Mouse (Mus musculus): ENCODE data around the gene Eif4ebp2.
A peak's percentile ranks its signal among the peaks of the same experiment; 100 is the strongest.
"Not testable (repeated sequence)": the region's sequence is repeated elsewhere in the genome, so short reads cannot be mapped to it uniquely, and the experiment has no call there.

The Eif4ebp2 gene

GRCm38 (mm10) chr10:61457182-61457581 lies 4.7 kb upstream of the Eif4ebp2 start:
- DNase-seq: no peak

DNA sequence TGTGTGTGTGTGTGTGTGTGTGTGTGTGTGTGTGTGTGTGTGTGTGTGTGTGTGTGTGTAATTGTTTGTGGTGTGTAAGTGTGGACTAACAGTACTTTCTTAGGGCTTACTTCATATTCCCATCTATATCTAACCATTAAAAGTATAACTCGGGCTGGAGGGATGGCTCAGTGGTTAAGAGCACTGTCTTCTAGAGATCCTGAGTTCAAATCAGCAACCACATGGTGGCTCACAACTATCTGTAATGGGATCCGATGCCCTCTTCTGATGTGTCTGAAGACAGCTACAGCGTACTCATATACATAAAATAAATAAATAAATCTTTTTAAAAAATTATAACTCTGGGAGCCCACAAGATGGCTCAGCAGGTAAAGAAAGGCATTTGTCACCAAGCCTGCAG lies 710 bp upstream of the Eif4ebp2 start:
- not testable (repeated sequence) for DNase-seq

- peak; percentile 59 to 74 for DNase-seq
These were observed 387 bp downstream of the Eif4ebp2 start for GRCm38 (mm10) chr10:61451931-61452617.

- DNase-seq: peak; percentile 40 to 50
These were observed 964 bp downstream of the Eif4ebp2 start for GRCm38 (mm10) chr10:61451463-61451930.

DNA sequence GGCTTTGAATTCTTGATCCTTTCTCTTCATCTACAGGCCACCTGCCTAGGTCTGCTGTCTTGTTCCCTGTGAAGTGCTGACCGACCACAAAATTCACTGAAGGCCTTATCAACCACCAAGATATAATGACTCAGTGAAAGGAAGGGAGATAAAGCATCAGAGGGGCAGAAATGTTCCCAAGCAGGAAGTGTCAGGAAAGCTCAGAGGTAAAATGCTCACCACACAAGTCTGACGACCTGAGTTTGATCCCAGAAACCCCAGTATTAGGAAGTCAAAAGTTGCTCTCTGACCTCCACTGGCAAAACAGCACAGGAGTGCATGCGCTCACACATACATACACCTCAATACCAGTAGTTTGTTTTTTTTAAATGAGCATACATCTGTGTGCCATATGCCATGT lies 3.6 kb downstream of the Eif4ebp2 start:
- DNase-seq: no peak

DNA sequence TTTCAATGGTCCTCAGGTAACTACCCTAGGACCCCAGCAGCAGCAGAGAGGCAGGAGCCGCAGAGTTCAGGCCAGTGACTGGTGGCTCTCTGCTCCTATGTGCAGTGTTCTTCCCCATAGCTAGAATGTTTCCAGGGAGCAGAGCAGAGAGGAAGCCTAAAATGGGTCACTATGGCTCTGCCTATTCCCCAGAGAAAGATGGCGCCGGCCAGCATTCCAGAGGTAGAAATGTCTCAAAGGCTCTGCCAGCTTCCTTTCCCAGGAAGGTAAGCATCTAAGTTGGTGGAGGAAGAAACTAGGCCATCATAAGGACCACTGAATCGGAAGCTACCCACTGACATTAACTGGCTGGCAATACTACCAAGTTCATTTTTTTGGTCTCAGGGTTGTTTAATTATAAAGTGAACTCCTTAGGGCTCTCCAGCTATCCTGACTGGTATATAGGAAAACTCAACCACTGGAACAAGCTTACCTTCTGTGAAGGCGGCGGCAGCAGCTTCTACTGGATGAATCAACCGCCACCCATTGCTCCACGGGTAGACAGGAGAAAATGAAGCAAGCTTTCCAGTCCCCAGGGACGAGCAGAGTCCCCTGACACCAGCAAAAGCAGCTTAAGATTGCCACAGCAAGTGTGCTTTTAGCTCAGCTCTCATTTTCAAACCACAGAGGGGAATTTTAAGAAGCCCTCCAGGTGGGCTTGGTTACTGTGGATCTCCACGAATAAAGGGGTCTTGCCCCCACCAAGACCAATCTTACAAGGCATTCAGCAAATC lies 4.7 kb downstream of the Eif4ebp2 start:
- no peak for DNase-seq

DNA sequence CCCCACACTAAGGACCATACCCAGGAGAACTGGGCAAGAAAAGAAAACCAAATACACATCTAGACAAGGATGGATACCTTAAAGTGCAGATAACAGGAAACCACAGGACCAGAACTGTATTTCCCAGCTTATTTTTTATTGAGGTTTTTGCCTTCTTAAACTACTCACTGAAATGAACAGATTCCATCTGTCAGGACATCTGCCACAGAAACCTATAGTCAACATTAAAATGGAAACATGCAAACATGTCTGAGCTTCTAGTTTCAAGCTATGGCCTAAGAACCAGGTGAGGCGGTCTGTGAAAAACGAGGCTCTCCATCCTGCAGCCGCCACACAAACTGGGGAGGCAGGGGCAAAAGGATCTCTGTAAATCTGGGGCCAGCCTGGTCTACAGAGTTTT lies 7.4 kb downstream of the Eif4ebp2 start:
- no peak for DNase-seq

GRCm38 (mm10) chr10:61443876-61444275 lies 8.6 kb downstream of the Eif4ebp2 start:
- no peak for DNase-seq

DNA sequence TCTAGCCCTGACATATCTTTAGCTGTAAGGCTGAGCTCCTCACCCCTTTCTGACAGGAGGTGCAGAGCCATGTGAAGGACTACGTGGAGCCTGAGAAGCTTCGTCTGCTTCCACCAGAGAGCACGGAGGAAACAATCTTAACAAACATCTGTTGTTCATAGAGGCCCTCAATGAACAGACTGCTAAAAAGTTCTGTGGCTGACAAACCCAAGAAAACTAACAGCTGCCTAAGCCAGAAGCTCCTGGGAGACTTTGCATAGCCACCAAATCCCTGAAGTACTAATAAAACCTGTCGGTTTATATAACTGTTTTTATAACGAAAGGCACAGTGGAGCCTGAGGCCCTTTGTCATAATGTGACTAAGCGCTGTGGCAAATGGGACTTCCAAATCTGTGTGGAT lies 9.0 kb downstream of the Eif4ebp2 start:
- no peak for DNase-seq

GRCm38 (mm10) chr10:61440202-61440800 lies 12.2 kb downstream of the Eif4ebp2 start:
- DNase-seq: peak in 1 of 2 experiments; percentile 37

DNA sequence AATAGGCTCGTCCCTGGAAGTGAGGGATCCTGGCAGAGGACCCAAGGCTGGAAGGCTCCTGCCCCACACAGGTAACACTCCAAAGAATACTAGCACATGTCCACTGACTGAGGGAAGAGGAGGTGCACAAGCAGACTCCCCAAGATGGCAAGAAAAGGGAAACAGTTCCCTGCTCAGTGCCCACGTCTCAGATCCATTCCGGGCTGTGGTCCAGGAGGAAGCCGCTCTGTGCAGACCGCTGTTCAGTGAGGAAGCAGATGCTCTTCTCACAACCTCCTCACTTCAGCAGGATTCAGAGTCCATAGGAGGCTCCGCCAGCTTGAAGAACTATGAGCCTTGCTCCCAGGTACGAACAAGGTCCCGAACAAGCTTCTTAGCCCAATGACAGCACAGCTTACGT lies 21.1 kb downstream of the Eif4ebp2 start:
- DNase-seq: no peak

DNA sequence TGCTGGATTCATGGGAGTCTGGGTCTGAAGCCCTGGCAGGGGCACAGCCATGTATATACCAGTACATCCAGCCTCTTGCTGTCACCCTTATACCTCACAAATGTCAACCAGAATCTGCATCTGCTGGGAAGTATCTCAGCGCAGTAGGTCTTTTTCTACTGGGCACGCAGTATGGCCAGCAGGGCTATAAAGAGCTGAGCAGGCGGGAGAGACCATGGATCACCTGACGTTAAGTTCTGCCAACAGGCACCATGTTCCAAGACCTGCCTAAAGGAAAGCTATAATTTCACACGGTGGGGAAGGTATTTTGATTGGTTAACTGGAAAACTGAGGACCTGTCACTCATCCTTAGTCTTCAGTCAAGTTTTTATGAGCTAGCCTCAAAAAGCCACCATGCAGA lies 23.4 kb downstream of the Eif4ebp2 start:
- no peak for DNase-seq

DNA sequence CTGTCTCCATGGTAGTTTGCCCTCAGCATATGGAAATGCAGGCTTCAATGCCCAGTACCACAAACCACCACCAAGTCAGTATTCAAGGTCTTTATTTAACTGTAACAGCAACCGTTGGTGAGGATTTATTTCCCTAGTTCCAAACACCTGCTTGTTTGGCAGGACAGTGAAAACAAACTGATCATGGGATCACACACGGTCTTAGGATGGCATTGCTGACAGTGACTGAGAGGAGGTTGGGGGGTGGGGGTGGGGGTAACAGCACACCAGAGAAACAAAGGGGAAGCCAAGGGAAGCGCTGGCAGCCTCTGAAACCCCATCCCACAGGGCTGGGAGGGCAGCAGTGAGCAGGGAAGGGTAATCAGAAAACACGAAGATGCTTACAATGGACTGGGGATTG lies 24.0 kb downstream of the Eif4ebp2 start:
- DNase-seq: no peak

DNA sequence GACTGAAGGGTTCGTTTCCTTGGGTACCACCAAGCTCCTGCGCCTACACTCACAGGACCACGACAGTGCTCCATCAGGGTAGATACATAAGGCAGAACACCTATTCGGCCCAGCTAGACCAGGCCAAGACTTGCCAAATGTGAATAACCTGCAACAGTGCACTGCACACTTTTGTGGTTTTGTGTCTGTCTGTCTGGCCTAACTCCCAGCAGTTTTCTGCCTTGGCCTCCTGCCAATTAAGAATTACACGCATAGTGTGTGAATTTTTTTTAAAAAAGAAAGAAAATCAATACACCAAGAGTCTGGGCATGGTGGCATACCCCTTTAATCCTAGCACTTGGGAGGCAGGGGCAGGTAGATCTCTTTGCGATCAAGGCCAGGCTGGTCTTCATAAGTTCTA lies 24.5 kb downstream of the Eif4ebp2 start:
- DNase-seq: no peak

GRCm38 (mm10) chr10:61426251-61426757 lies 26.2 kb downstream of the Eif4ebp2 start:
- peak in 1 of 2 experiments; percentile 15 for DNase-seq

- DNase-seq: peak in 1 of 2 experiments; percentile 21
These were observed 27.4 kb downstream of the Eif4ebp2 start for GRCm38 (mm10) chr10:61425047-61425446.

DNA sequence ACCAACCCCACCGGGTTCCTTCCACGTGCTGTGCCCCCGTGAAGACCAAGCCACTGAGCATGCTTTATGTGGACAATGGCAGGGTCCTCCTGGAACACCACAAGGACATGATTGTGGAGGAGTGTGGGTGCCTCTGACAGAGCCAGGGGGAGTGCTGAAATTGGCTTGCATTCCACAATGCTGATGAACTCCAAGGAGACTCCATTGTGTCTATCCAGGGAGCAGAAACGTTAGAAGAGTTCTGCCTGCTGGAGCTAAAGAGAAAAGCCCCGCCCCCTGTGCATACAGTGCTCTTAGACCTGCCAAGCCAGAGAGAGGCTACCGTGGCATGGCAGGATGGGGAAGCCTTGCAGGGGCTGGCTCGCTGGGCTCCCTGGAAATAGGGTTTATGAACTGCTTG lies 28.0 kb downstream of the Eif4ebp2 start:
- peak; percentile 33 to 58 for DNase-seq

DNA sequence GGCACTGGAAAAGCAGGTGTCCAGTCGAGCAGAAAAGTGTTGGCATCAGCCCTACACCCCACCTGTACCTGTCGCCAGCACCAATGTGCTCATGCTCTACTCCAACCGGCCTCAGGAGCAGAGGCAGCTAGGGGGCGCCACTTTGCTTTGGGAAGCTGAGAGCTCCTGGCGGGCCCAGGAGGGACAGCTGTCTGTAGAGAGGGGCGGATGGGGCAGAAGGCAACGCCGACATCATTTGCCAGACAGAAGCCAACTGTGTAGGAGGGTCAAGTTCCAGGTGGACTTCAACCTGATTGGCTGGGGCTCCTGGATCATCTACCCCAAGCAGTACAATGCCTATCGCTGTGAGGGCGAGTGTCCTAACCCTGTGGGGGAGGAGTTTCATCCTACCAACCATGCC lies 29.2 kb downstream of the Eif4ebp2 start:
- DNase-seq: peak; percentile 72 to 75

GRCm38 (mm10) chr10:61422861-61423260 lies 29.6 kb downstream of the Eif4ebp2 start:
- DNase-seq: no peak

DNA sequence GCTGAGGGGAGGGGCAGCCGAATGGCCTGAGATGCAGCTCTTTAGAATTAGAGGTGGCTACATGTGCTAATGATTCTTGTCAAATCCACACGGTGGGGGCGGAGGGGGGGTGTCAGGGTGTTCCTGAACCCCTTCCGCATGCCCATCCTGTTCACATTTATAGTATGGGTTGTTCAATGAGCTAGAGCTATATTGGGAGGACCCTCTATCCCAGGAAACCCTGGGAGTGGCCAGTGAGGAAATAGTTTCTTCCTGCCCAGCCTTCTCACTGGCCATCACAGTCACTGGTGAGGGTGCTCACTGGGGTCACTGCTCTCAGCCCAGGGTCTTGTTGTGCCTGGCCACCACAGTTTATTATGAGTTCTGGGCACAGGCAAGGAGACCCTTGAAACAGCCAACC lies 32.5 kb downstream of the Eif4ebp2 start:
- peak in 1 of 2 experiments; percentile 29 for DNase-seq

- peak; percentile 38 to 58 for DNase-seq
These were observed 33.3 kb downstream of the Eif4ebp2 start for GRCm38 (mm10) chr10:61419146-61419545.

- peak; percentile 40 to 51 for DNase-seq
These were observed 34.1 kb downstream of the Eif4ebp2 start for GRCm38 (mm10) chr10:61418131-61418900.

DNA sequence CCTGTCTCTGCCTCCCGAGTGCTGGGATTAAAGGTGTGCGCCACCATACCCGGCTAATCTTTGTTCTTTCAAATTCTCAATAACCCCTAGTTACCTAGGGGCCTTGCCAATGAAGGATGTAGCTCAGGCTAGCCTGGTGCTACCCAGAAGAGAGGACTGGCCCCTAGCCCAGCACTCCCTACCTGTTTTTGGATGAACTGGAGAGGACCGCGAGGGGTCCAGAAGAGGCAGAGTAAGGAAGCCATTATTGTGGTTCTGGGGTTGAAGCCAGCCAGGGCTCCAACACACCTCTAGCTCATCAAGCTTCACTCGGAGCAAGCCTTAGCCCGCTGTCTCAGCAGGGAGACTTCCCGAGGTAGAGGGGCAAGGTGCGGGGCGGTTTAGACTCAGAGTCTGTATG lies 34.8 kb downstream of the Eif4ebp2 start, which contains the start of gene Nodal:
Gene Nodal, plus strand, starts transcription at position 301 of the 400 bp plus-strand sequence.
- DNase-seq: no peak

Measured in kidney, postnatal 4 days (tissue).